Mouse (Mus musculus) A20 (cell line): Measurements from ENCODE around the gene Edrf1.

ENCODE experiments used
- DNase-seq: peaks from one replicate; pipeline ENCODE4 v3.0.0-alpha.2; 2011; ENCODE audit warnings: low read depth, low spot score

Gene Edrf1

GRCm38 (mm10) chr7:133637361-133638305 lies at the start of gene Edrf1:
Gene Edrf1 (plus strand): TSS chr7:133637543.
- DNase-seq: peak; percentile 99

DNA sequence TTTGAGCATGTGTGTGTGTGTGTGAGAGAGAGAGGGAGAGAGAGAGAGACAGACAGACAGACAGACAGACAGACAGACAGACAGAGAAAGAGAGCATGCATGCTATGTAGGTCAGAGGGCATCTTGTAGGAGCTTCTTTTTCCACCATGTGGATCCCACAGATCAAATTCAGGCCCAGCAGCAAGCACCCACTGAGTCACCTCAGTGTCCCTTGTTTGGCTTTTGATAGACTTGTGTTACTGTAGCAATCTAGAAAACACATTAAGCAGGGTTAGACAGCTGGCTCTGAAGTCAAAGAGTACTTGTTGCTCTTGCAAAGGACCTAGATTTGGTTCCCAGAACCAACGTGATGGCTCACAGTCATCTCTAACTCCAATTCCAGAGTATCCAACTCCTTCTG lies 45.6 kb upstream of the Edrf1 start:
- DNase-seq: no peak

- DNase-seq: no peak
These were observed 36.8 kb upstream of the Edrf1 start for GRCm38 (mm10) chr7:133600558-133600957.

GRCm38 (mm10) chr7:133602058-133602457 lies 35.3 kb upstream of the Edrf1 start, which contains the start of gene Tex36:
Gene Tex36 (minus strand): TSS chr7:133602158.
- no peak for DNase-seq

- DNase-seq: no peak
These were observed 34.2 kb upstream of the Edrf1 start for GRCm38 (mm10) chr7:133603156-133603555.

DNA sequence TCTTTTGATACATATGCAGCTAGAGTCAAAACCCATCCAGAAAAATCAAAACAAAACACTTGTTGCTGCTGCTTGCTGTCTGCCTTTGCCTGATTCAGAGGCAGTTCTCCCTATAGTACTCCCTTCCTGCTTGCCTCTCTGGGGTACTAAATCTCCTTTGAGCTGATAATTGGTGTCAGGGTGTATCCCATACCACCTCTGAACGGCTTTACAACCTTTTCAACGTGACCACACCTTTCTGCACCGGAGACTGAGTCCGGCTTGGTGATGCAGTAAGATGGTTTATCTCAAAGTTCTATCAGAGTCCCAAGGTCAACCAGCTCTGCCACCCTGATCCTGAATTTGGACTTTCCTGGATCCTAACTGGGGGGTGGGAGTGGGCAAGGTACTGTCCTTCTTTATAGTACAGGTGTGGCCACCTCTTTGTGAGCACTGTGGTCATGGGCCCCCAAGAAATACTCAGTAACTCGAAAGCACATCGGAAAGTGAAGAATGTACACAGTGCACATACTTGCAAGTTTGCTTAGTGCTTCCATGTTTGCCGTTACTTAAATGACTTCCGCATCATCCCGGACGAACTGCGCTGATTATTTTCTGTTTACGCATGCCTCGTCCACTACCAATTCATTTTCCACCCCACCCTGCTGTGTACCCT lies 32.8 kb upstream of the Edrf1 start:
- no peak for DNase-seq

GRCm38 (mm10) chr7:133607331-133607730 lies 30.0 kb upstream of the Edrf1 start:
- no peak for DNase-seq

DNA sequence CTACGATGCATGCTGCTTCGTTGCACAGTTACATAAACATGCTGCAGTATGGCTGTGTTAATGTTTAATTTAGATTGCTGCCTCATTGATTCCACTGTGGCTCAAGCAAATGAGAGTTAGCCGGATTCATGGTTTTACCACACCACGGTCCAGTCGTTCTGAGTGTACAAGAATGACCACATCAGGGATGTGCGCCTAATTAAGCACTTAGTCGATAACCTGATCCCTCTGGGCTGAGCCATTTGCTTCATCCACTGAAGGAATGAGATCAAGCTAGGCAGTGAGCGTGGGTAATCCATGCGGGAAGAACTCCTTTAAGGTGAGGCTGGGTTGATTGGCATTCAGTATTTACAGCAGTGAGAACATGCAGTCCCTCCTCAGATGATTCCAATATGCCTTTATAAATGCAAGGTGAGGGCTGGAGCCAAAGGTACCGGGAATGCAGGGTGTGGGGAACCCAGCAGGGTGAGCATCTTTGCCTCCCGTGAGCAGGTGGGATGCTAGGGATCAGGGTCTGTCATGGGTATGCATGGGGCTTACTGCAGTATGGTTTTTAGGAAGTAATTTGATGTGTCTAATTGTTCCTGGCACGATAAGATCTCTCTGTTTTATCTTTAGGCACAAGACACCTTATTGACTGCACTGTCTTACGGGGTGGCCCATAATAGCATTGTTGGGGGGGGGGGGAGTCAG lies 29.3 kb upstream of the Edrf1 start:
- DNase-seq: no peak

- no peak for DNase-seq
These were observed 28.6 kb upstream of the Edrf1 start for GRCm38 (mm10) chr7:133608631-133609340.

- DNase-seq: no peak
These were observed 27.8 kb upstream of the Edrf1 start for GRCm38 (mm10) chr7:133609585-133609984.

GRCm38 (mm10) chr7:133612981-133613380 lies 24.4 kb upstream of the Edrf1 start:
- DNase-seq: no peak

- peak; percentile 35 for DNase-seq
These were observed 16.6 kb upstream of the Edrf1 start for GRCm38 (mm10) chr7:133620721-133621120.

DNA sequence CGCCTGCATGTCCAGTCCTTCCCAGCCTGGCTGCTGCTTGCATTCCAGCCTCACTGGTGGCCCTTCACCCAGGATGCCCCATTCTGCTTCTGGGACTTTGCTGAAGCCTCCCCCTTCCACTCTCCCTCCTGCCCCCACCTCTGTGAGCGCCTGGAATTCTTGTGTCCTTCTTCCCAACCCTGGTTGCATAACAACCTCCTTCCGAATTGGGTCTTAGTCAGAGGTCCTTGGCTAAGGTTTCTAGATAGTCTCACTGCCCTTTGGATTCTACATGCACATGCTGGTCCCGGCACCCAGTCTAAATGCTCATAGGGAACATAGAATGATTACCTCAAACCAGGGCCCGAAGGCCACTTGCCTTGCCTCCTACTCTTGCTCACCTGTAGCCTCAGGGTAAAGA lies 14.1 kb upstream of the Edrf1 start:
- DNase-seq: no peak

- DNase-seq: no peak
These were observed 10.0 kb upstream of the Edrf1 start for GRCm38 (mm10) chr7:133627184-133627936.

DNA sequence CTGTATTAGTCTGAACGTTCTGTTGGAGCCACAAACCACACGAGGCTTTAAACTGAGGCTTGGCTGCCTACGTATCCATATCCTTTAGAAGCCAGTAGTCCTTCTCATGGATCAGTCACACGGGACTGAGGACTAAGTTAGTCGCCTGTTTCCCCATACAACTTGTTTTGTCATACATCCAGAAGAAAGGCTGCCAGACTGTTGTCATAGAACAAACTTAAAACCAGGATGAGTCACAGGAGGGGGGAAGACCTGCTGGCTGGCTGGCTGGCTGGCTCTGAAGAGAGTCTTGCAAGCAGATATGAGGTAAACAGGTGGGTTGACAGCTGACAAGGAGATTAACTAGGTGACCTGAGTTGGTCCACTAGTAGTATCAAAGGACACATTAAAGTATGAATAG lies 6.5 kb upstream of the Edrf1 start:
- no peak for DNase-seq

- peak; percentile 52 for DNase-seq
These were observed 4.9 kb upstream of the Edrf1 start for GRCm38 (mm10) chr7:133632476-133632875.

GRCm38 (mm10) chr7:133634932-133635650 lies 2.3 kb upstream of the Edrf1 start:
- DNase-seq: no peak

- DNase-seq: peak; percentile 87
These were observed 498 bp upstream of the Edrf1 start for GRCm38 (mm10) chr7:133636738-133637352.

DNA sequence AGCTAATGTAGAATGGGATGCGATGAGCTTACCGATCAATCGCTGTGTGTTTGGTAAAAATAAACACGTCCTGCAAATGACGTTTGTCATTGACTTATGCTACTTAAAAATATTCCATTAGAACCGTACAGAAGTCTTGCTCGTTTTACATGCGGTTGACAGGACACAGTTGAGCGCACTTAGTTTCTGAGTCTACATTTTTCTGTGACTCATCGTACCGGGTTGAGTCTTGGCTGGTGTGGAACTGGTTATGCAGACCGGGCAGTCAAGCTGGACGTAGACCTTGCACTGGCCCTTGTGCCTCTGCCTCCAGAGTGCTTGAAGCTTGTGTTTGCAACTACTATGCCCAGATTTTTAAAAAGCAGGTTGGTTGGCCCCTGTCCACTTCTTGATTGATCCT lies 963 bp downstream of the Edrf1 start:
- no peak for DNase-seq

DNA sequence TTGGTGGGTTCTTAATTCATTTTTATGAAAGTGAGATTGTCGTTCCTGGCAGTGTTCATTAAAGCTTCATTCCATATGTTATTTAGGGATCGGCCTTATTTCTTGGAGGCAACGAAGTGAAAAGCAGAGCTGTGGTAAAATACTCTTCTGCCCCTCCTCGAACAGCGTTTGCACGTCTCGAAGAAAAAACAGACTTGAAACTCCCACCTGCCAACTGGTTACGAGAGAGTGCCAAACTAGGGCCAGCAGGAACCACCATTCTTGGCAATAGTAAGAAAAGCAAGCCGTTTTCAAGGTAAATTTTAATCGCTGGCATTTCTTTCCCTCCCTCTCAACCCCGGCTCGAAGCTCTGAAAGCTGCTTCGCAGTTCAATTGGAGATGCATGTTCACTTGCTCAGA lies 1.5 kb downstream of the Edrf1 start:
- no peak for DNase-seq
